Mouse (Mus musculus): ENCODE measurements around the gene Cd72. TPM values are rescaled to one million over a fixed set of nuclear protein-coding genes. Genes with fewer than 3 reads are reported as not detected.

Cd72 gene
- total RNA-seq, 2 experiments from 2014 or later: 0.56 to 0.69 TPM

DNA sequence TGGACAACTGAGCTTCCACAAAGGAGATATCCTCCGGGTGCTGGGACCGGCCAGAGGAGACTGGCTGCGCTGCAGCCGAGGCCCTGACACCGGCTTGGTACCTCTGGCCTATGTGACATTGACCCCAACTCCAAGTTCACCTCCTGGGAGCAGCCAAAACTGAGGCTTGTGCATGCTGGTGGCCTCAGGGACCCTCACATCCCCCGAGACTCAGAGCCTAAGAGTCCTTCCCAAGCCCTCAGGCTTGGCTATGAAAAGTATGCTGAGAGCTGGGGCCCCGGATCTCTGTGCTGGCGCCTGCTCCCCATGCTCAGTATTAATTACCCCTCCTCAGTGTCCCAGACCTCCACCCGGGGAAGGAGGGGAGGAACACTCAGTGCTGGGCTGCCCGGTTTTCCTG lies 27.9 kb downstream of the Cd72 start:
- DNase-seq: no peak

DNA sequence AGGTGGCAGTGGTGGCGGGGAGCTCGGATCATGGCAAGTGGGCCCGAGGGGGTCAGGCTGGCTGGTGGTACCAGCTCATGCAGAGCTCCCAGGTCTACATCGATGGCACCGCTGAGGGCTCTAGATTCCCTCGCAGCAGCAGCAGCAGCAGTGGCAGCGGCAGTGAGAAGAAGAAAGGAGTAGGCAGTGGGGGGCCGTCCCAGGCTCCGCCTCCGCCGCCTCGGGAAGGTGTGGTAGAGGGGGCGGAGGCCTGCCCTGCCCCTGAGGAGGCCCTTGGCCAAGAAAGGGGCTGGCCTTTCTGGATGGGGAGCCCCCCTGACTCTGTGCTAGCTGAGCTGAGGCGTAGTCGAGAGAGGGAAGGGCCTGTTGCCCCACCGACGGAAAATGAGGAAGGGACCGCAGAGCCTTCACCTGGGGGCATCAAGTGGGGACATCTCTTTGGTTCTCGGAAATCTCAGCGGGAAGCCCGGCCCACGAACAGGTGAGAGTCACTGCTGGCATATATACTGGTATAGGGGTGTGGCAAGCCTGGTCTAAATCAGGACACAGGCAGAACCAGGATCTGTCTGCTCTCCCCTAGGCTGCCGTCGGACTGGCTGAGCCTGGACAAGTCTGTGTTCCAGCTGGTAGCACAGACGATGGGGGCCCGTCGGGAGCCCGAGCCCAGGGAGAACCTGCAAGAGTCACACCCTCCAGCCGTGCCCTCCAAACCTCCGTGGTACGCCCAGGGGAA lies 28.6 kb downstream of the Cd72 start:
- DNase-seq: no peak

DNA sequence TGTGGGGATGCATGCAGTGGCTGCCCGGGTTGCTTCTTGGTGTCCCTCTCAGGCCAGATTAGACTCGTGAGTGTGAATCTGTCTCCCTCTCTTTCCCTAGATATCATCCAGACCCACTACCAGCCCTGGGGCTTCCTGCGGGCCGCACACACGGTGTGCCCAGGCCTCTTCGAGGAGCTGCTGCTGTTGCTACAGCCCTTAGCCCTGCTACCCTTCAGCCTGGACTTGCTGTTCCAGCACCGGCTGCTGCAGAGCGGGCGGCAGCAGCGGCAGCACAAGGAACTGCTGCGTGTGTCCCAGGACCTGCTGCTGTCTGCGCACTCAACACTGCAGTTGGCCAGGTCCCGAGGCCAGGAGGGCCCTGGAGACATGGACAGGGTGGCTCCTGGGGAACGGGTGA lies 29.2 kb downstream of the Cd72 start:
- DNase-seq: no peak

DNA sequence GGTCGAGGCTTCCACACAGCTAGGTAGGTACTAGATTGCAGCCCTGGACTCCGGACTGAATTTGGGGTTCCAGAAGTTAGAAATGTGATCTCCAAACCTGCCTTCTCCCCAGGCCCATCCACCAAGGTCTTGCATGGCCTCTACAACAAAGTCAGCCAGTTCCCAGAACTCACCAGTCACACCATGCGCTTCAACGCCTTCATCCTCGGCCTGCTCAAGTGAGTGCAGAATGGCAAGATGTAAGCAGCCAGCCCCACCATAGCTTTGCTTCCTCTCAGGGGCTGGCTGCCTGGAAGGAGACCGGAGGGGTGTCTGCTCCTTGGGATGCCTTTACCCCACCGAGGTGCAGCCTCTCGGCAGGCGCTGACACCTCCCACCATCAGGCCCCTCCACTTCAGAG lies 30.4 kb downstream of the Cd72 start:
- DNase-seq: no peak

DNA sequence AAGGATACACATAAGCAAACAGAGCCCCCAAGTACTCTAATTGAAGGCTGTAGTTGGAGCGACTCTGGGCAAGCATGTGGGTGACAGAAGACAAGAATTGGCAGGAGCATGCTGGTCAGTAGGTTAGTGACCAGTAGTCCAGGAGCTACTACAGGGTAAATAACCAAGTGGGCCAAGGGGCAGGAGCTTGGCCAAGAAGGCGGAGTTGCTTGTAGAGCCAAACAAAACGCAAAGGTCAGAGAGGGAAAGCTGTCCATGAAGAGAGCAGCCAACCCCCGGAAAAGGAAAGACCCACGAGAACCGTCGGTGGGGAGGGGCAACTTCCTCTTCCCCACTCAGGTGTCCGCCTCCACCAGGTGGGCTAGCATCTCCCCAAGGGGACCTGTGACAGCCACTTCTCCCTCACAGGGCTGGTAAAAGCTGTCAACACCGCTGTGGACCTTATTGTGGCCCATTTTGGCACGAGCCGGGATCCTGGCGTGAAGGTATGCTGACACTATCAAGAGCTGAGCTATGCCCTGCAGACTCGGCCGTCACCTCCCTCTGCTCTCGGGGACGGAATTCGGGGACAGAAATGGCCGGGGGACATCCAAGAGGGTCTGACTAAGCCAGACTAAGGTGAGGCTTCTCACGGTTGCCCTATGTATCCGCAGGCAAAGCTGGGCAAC lies 31.0 kb downstream of the Cd72 start:
- DNase-seq: no peak

DNA sequence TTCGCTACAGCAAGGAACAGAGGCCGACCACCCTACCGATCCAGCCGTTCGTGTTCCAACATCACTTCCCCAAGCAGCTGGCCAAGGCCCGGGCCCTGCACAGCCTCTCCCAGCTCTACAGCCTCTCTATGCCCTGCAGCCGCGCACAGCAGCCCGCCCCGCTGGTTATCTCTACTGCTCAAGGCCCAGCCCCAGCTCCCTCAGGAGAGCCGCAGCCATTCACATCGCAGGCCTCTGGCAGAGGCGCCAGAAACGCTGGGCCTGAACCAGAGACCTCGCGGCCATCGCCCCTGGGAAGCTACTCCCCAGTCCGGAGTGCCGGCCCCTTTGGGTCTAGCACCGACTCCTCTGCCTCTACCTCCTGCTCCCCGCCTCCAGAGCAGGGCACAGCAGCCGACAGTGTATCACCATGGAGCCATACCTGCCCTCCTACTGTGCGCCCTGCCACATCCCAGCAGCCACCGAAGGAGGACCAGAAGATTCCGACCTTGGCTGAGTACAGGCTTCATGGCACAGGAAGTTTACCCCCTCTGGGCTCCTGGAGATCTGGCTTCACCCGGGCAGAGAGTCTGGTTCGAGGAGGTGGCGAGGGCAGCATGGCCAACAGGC lies 32.7 kb downstream of the Cd72 start:
- DNase-seq: no peak

DNA sequence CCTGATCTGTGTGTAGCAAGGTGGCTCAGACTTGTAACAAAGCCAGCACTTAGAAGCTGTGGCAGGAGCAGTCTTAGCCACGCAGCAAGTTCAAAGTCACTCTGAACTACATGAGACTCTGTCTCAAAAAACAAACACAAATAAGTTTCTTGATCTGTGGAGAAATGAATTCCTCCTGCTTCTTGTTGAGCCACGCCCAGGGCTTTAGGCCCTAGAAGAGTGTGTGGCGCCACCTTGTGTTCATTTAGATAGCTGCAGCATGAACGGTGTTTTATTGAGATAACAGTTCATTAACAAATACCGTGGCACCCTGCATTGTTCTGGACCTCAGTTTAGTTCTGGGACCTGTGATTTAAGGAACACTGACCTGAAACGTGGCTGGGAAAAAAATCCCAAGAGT lies 34.1 kb downstream of the Cd72 start:
- peak; percentile 87 for DNase-seq

DNA sequence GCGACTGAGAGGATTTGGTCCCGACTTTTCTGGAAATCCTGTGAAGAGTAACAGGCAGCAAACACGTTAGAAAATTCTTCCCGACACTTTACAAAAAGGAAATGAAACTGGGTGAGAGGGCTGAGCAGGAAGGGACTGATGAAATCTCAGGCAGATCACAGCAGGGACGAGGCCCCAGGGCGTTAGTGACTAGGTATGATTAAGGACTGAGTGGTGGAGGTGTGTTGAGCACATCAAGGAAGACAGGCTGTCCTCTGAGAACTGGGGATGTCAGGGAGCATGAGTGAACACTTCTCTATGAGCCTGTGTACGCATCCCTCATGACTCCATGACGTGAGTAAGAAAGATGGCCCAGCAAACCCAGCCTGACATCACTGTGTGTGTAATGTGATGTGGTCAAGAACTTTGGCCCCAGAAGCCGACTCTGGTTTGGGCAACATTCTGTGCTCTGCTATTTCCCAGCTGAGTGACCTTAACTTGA lies 34.6 kb downstream of the Cd72 start:
- DNase-seq: no peak

DNA sequence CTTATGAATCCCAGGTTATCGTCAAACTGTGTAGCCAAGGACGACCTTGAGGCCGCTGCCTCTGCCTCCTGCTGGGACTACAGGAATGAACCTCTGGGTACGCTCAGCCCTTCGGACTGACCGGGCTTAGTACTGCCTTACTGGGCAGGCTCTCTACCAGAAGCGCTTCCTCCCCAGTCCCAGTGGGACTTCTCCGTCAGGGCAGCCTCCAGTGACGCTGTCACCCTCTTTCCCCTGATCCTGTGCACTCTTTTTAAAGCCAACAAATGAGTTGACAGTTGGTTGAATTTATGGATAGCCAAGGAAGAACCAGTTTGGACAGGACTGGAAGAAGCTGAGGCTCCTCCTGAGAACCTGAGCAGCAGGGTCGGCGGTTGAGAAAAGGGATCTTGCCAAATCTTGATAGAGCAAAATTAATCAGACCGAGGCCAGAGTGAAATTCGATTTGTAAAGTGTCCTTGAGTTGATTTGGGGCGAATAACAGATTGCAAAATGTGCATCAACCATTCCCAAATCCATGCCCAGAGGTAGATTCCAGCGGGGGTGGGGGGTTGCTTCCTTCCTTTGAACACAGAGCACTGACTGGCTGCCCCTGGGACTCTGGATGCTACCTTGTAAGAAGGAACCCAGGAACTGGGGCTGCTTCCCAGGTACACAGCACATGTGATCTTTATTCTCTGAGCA lies 35.3 kb downstream of the Cd72 start:
- DNase-seq: no peak

DNA sequence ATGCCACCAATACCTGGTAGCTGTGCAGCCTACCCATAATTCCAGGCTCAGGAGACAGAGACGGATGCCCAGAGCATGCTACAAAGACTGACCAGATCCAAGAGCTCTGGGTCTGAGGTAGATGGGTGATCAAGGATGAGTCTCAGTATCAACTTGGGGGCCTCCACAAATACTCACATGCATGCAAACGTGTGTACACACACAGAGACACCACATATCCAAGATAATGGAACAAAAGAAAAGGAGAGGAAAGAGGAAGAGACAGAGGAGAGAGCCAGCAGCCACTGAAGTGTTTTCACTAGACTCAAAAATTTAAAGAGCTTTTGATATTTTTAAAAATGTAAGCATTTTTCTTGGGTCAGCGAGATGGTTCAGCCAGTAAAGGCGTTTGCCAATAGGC lies 36.0 kb downstream of the Cd72 start:
- DNase-seq: no peak

DNA sequence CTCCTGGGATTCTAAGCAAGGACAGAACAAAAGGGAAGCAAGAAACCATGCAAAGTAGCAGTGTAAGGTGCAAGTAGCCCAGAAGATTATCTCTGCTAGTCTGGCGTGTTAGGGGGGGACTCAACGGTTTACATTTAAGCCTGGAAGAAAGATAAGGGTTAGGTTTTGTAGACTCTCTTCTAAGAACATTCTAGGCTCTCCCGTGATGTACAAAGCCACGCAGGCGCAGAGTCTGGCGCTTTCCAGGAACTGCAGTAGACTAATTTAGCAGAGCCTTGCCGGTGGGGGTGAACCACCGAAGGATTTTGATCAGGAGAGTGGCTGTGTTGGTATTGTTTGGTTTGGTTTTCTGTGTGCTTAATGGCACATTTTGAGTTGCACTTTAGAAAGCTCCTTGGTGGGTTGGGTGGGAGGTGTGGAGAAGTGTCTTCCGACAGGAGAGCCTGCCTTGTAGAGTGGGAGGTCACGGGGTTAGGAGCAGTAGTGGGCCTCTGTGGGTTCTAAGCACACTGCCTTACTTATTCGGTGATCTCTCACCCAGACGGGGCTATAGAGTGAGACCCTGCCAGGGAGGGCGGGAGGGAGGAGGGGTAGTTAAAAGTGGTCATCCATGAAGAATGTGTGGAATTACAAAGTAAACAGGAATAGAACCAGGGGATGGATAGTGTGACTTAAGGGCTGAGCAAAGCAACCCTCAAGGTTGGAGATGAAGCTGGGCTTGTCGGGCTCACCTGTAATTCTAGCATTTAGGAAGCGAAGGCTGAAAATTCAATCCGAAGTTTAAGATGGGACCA lies 37.0 kb downstream of the Cd72 start:
- no peak for DNase-seq

DNA sequence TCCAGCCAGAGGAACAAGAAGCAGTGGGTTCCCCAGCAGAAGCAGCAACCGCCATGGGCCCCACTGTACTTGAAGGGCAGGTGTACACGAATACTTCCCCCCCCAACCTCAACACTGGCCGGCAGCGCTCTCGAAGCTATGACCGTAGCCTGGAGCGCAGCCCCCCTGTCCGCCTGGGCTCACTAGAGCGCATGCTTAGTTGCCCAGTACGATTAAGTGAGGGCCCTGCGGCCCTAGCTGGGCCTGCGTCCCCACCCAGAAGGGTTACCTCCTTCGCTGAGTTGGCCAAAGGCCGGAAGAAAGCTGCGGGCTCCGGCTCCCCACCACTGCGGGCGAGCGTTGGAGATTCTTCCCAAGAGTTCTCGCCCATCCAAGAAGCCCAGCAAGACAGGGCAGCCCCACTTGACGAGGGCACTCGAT lies 38.3 kb downstream of the Cd72 start:
- no peak for DNase-seq

DNA sequence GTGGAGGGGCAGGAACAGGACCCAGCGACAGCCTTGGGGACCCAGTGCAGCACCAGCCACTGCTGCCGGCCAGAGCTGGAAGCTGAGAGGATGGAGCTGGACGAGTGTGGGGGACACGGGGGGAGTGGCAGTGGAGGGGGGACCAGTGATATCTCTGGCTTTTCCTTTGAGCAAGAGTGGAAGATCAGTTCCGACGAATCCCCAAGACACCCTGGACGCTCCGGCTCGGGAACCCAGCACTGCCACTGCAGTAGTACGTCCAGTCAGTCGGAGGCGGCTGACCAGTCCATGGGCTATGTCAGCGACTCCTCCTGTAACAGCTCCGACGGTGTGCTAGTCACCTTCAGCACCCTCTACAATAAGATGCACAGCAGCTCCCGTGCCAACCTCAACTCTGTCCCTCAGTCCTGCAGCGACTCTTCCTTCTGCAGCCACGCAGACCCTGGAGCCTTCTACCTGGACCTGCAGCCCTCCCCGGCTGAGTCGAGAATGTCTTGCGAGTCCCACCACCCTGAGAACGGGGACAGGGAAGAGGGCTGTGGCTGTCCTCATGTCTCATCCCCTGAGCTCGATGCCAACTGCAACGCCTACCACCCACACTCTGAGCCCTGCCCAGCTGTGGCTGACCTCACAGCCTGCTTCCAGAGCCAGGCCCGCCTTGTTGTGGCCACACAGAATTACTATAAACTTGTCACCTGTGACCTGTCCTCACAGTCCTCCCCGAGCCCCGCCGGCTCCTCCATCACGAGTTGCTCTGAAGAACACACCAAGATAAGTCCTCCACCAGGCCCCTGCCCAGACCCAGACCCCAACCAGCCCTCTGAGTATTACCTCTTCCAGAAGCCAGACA lies 39.0 kb downstream of the Cd72 start:
- DNase-seq: no peak

DNA sequence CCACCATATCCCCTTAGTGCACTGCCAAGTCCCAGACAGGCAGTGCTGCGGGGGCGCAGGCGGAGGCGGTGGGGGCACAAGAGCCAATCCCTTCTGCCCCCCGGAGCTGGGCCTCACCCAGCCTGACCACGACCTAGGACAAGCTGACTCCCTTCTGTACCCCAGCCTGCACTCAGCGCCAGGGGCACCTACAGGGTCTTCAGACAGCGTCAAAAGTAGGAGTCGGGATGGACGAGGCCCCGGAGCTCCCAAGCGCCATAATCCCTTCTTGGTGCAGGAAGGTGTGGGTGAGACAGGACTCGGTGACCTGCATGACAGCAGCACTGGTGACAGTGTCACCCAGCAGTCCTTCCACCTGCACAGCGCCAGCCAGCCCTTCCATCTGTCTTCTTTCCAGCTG lies 39.7 kb downstream of the Cd72 start:
- DNase-seq: no peak

DNA sequence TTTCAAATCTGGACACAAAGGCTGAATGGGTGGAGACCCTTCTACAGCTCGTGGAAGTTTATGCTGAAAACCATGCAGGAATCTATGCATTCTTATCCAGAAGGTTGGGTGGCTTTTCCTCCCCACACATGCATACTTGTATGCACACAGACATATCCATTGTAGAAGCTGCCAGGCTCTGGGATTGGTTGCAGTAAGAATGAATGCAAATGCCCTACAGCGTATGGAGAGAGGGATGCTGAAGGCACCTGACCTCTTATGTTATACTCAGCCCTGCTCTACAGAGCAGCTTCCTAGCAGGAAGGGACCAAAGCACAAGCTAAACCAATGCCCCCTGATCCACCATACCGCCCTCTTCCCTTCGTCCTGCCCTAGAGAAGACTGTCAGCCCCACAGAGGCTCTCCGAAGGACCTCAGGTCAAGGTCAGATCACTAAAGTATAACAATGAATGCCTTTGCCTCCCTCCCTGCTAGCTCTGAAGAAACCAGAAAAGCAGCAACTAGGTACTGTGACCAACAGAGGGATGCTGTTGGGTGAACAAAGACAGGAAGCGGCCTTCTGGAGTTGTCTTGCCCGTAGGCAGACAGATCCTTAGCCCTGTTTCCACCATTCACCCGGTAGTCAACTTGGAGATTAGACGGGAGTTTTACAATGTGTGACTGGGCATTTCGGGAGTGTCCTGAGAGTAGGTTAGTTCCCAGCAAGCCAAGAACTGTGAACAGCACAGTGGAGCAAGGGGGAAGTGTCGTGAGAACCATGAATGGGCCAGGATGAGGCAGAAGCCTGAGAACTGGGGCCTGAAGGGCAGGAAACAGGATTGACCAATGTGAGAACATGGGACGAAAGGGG lies 47.1 kb downstream of the Cd72 start:
- DNase-seq: no peak

DNA sequence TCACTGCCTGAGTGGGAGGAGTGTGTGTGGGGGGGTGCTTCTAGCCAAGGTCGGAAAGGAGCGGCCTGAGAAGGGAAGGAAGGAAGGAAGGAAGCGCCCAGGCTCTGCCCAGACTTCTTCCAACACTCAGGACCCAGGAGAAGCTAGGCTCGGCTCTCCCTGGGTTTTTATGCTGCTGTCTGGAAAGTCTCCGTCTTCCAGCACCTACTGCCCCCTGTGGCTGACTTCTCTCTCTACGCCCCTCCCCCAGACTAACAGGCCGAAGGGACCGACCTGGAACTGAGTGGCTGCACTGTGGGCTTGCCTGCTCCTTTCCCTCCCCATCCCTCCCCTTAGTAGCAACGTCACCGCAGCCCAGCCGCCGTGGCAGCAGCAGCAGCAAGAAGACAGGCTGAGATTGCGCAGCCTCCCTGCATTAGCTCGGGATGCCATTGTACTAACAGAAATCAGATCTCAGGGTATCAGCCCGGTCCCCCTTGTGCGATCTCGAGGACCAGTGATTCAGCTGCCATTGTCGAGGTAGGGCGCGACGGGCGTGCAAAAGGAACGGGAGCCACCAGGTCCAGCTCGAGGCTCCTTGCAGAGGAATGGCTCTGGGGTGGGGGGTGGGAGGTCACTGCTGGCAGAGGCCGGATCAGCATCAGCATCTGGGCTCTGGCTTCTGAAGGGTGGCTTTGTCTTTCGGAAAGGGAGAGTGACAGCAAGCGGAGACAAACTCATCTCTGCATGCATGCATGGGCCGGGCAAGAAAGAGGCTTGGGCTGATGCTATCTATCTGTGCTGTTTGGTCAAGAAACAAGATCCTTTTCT lies 48.1 kb downstream of the Cd72 start:
- DNase-seq: peak; percentile 88

DNA sequence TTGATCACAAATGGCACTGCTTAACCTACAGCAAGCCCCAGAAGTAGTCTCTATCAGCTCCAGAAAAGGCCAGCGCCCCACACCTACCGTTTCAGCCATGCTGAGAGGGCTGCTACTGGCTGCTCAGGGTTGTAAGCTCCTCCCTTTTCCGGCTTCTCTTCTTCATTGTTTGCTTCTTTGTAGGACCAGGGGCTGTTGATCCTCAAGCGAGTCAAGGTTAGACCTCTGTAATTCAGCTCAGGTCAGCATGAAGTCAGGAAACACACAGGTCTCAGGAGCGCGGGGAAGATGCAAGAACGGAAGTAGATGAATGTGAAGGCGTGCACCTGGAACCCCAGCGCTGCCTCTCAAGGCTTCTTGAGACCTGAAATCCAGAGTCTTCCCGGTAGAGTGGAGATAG lies 49.7 kb downstream of the Cd72 start:
- DNase-seq: no peak

DNA sequence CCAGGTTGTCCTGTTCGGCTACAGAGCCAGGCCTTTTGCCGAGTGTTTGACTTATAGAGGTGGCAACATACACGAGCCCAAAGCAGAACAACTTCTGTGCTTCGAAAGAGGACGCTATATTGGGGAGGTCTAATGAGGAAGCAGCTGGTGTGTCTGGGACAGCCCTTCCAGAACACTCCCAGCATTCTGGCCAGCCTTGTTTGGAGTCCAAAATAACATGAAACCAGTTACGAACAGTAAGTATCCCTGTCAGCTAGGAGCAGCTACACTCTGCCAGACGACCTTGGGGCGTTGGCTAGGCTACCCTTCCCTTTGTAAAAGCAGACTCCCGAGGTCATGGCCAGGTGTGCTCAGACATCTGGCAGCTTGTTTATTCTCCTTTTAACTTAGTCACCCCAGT lies 52.2 kb downstream of the Cd72 start:
- no peak for DNase-seq

DNA sequence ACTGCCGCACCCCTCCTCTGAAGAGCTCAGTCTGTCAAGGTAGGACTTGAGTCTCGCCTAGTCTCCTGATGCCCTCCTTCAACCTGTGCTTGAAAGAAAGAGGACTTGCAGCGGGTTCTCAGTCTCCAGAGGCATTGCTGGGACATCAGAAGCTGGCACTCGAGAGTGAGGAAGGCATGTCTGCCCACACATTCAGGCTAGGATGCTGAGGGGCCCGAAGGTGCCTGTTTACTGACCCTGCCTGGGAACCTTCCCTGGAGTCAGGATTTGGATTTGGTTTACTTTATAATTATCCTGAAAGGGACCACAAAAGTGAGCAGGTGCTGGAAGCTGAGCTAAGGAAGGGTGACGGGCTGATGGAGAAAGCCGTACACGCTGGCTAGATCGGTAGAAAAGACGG lies 52.9 kb downstream of the Cd72 start:
- no peak for DNase-seq

DNA sequence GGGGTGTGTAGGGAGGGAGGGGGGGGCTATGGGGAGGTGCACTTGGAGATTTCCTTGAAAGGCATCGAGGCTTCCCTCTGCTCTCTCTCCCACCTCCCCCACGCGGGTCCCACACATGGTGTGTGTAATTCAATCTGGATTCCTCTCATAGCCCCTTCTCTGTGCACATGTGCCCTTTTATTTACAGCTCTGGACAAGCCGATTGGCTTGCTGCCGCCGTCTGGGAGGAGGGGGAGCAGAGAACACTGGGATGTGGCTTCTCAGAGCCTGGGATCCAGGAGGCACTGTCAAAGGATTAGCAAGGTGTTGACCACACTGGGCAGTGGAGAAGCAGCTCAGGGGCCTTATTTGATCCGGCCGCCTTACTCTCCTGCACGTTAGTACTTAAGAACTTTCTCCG lies 53.5 kb downstream of the Cd72 start:
- DNase-seq: no peak
